Mouse (Mus musculus) intestine, postnatal 0 days (tissue): ENCODE results near the gene Olfr1331. TPM values are rescaled to one million over a fixed set of nuclear protein-coding genes. Genes with fewer than 3 reads are reported as not detected.

Source experiments
- ATAC-seq: fragments of 200-750 bp; cut with Nextera tagmentation; 2 replicates; pipeline ENCODE4 v1.8.0; 2017; ENCODE audit warnings: mild to moderate bottlenecking, moderate TSS enrichment, moderate library complexity
- H3K27ac ChIP-seq: fragments of 300-500 bp; sonication (generic); 2 replicates; pipeline ENCODE4 v1.5.1; 2014; ENCODE audit warnings: mild to moderate bottlenecking, low read depth, low read length, moderate library complexity
- H3K27me3 ChIP-seq: fragments of 300-500 bp; sonication (generic); replicated peaks from 2 replicates; pipeline ENCODE4 v1.6.1; 2014; ENCODE audit warnings: low read length, mixed read lengths; ENCODE audit not compliant: control insufficient read depth, insufficient read depth
- H3K36me3 ChIP-seq: fragments of 300-500 bp; sonication (generic); 2 replicates; pipeline ENCODE4 v1.6.1; 2014; ENCODE audit warnings: mild to moderate bottlenecking, moderate library complexity; ENCODE audit not compliant: control insufficient read depth, insufficient read depth
- H3K4me1 ChIP-seq: fragments of 300-500 bp; sonication (generic); replicated peaks from 2 replicates; pipeline ENCODE4 v1.6.1; 2014; ENCODE audit warnings: antibody characterized with exemption, low read length, mixed read lengths; ENCODE audit not compliant: control insufficient read depth, insufficient read depth
- H3K4me2 ChIP-seq: fragments of 300-500 bp; sonication (generic); replicated peaks from 2 replicates; pipeline ENCODE4 v1.6.1; 2014; ENCODE audit warnings: low read depth, mild to moderate bottlenecking, moderate library complexity
- H3K4me3 ChIP-seq: fragments of 300-500 bp; sonication (generic); 2 replicates; pipeline ENCODE4 v1.5.1; 2014; ENCODE audit warnings: low read depth, low read length
- H3K9ac ChIP-seq: fragments of 300-500 bp; sonication (generic); 2 replicates; pipeline ENCODE4 v1.6.1; 2014; ENCODE audit warnings: mild to moderate bottlenecking, low read depth, low read length
- H3K9me3 ChIP-seq: fragments of 300-500 bp; sonication (generic); 2 replicates; pipeline ENCODE4 v1.6.1; 2016; ENCODE audit warnings: mixed run types; ENCODE audit not compliant: control insufficient read depth
- CTCF ChIP-seq: sonication (generic); IDR thresholded peaks from 2 replicates; pipeline ENCODE4 v1.5.1; 2016; ENCODE audit warnings: low read depth, mild to moderate bottlenecking, control low read depth, antibody characterized with exemption, moderate library complexity
- WGBS: fragments of 180-500 bp; shearing (Covaris S2); extraction: QIAGEN DNeasy Blood & Tissue Kit; methylation state at CpG from one replicate; pipeline ENCODE4 v1.1.7; 2014; 5-methylcytosine and 5-hydroxymethylcytosine counted together
- polyA plus RNA-seq: library from polyadenylated mRNA; unstranded; fragments of >200 nt; fragmentation: Nextera tagmentation; extraction: Ambion mirVana; gene quantifications from 2 replicates; pipeline ENCODE4 v1.2.1, GENCODE M21; 2015

Olfr1331 gene
- not detected in 2 replicates for polyA plus RNA-seq

GRCm38 (mm10) chr4:118864349-118864748, at the start of gene Olfr1331:
Gene Olfr1331 (plus strand): TSS chr4:118864649.
- Histone ChIP-seq H3K4me3 (no peak within 1 kb of the TSS), H3K9ac (no peak within 1 kb of the TSS), H3K4me2 (no peak within 1 kb of the TSS), H3K27me3 (no peaks in the 10 kb centered on the region), H3K36me3 (no peaks in the 10 kb centered on the region), H3K27ac (no peak within 1 kb of the TSS), H3K9me3 (no peaks in the 10 kb centered on the region), H3K4me1 (no peaks in the 10 kb centered on the region)
- no peak for ATAC-seq
- 92% methylated on average over 1 of the region's 1 CpGs for WGBS
- no peak for TF ChIP-seq CTCF

- Histone ChIP-seq H3K9ac (no peak overlapping the region), H3K36me3 (no peaks in the 10 kb centered on the region), H3K27me3 (no peaks in the 10 kb centered on the region), H3K27ac (no peak overlapping the region), H3K9me3 (no peaks in the 10 kb centered on the region), H3K4me2 (no peak overlapping the region), H3K4me3 (no peak overlapping the region), H3K4me1 (no peaks in the 10 kb centered on the region)
- no peak for ATAC-seq
- WGBS, result 96% methylated on average over 1 of the region's 1 CpGs
- no peak for TF ChIP-seq CTCF
Measured at GRCm38 (mm10) chr4:118818921-118819320, 45.5 kb upstream of the Olfr1331 start.

DNA sequence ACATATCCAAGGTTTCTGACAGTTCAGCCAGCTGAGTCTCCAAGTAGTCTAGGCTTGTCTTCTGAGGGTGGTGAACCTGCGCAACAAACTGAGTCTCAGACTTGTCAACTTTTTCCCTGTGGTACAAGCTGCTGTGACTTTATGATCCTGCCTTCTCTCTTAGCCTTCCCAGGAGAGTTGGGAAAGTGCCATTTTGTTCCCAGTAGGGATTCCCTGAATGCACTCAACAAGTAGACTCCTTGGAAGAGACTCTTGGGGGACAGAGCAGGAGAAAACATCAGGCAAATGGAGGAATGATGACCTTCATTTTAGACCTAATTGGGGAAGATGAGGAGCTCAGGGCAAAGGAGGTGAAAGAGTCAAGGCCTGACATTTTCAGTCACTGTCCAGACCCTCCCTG, 28.3 kb upstream of the Olfr1331 start, which contains the start of gene Olfr1333:
Gene Olfr1333 (minus strand): TSS at position 101 of the 400 bp plus-strand sequence.
- no peak for ATAC-seq
- Histone ChIP-seq H3K27me3 (no peaks in the 10 kb centered on the region), H3K27ac (no peak within 1 kb of the TSS), H3K9ac (no peak within 1 kb of the TSS), H3K4me3 (no peak within 1 kb of the TSS), H3K9me3 (no peaks in the 10 kb centered on the region), H3K4me2 (no peak within 1 kb of the TSS), H3K4me1 (no peaks in the 10 kb centered on the region), H3K36me3 (no peaks in the 10 kb centered on the region)
- no peak for TF ChIP-seq CTCF
- 94% methylated on average over 1 of the region's 1 CpGs for WGBS

DNA sequence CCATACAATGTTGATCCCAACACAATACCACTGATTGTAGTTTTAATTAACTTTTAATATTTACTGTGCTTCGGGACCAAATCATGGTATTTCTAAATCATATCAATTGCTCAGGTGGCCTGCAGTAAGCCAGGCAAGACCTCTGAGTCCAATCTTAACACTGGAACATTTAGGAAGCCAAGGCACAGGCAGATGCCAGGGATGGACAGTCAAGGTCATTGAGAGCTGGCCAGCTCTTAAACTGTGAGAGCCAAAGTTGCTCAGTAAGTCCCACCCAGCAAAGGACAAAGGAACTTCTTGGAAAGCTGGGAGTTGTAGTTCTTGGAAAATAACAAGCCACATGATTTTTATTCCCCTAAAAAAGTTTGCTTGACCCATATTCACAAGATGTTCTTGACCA, 2.7 kb upstream of the Olfr1331 start:
- no peak overlapping the region for H3K9ac ChIP-seq
- ATAC-seq, result no peak
- H3K9me3 ChIP-seq, result no peaks in the 10 kb centered on the region
- H3K4me1 ChIP-seq, result no peaks in the 10 kb centered on the region
- no peak overlapping the region for H3K4me3 ChIP-seq
- no peak overlapping the region for H3K4me2 ChIP-seq
- no peaks in the 10 kb centered on the region for H3K36me3 ChIP-seq
- H3K27ac ChIP-seq, result no peak overlapping the region
- no peak for TF ChIP-seq CTCF
- WGBS, result 82% methylated on average over 1 of the region's 1 CpGs
- H3K27me3 ChIP-seq, result no peaks in the 10 kb centered on the region

DNA sequence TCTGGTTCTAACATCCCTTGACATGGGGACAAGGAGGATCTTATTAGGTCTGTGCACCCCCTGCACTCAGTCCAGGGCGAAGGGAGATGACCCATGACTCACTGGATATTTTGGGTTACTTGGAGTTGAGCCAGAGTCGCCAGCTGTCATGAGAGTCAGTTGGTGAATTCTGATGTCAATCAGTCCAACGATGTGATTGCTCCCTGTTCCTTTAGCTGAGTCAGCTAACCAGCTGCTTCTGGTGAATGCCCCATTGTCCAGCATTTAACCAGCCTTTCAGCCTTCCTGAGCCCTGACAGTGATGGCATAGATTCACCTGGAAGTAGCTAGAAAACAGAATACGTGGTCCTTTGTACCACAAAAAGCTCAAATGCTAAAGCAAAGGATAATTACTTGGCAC, 1.7 kb upstream of the Olfr1331 start:
- H3K9ac ChIP-seq, result no peak overlapping the region
- no peak for TF ChIP-seq CTCF
- H3K9me3 ChIP-seq, result no peaks in the 10 kb centered on the region
- 70% methylated on average over 4 of the region's 4 CpGs for WGBS
- H3K4me3 ChIP-seq, result no peak overlapping the region
- no peaks in the 10 kb centered on the region for H3K4me1 ChIP-seq
- ATAC-seq, result no peak
- H3K27ac ChIP-seq, result no peak overlapping the region
- H3K36me3 ChIP-seq, result no peaks in the 10 kb centered on the region
- no peak overlapping the region for H3K4me2 ChIP-seq
- no peaks in the 10 kb centered on the region for H3K27me3 ChIP-seq

- no peak for ATAC-seq
- no peak overlapping the region for H3K27ac ChIP-seq
Measured at GRCm38 (mm10) chr4:118867566-118867965, 3.1 kb downstream of the Olfr1331 start.

DNA sequence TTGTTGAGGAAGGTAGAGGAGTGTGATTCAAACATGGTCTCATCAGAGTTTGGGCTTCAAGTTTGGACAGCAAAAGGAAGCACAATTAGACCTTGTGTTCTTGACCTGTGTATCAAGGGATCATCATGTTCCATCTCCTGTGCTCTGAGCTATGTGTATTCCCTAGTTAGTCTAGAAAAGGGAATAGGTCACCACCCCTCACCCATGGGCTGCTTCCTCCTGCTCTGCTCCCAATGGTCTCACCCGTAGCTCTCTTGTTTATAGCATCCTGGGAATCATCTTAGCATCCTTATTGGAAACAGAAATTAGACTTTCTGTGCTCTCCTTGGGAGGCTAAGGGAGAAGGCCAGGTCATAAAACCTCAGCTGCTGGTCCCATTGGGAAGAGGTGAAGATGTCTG, 23.8 kb downstream of the Olfr1331 start, which contains the start of gene Olfr1330:
Gene Olfr1330 (plus strand): TSS at position 301 of the 400 bp plus-strand sequence.
- no peaks in the 10 kb centered on the region for H3K36me3 ChIP-seq
- no peak for TF ChIP-seq CTCF
- no peak within 1 kb of the TSS for H3K4me3 ChIP-seq
- no peak within 1 kb of the TSS for H3K27ac ChIP-seq
- ATAC-seq, result no peak
- H3K9me3 ChIP-seq, result no peaks in the 10 kb centered on the region
- H3K27me3 ChIP-seq, result no peaks in the 10 kb centered on the region
- H3K4me1 ChIP-seq, result no peaks in the 10 kb centered on the region
- 88% methylated on average over 1 of the region's 1 CpGs for WGBS
- H3K4me2 ChIP-seq, result no peak within 1 kb of the TSS
- H3K9ac ChIP-seq, result no peak within 1 kb of the TSS

More at GRCm38 (mm10) chr4:118867566-118867965, 3.1 kb downstream of the Olfr1331 start:
- no peak for TF ChIP-seq CTCF
- Histone ChIP-seq H3K4me2 (no peak overlapping the region), H3K4me3 (no peak overlapping the region), H3K9ac (no peak overlapping the region), H3K36me3 (no peaks in the 10 kb centered on the region), H3K27me3 (no peaks in the 10 kb centered on the region), H3K4me1 (no peaks in the 10 kb centered on the region), H3K9me3 (no peaks in the 10 kb centered on the region)
